Mouse (Mus musculus): ENCODE measurements around the gene Slc9b2. TPM values are rescaled to one million over a fixed set of nuclear protein-coding genes. Genes with fewer than 3 reads are reported as not detected.

The Slc9b2 gene
- polyA plus RNA-seq, 1 experiment from 2014 or later = 1.9 TPM

GRCm38 (mm10) chr3:135377445-135377844, 69.9 kb downstream of the Slc9b2 start:
- no peak overlapping the region for H3K4me3 ChIP-seq
- ATAC-seq (ENCODE audit: low read depth) = no peak
- no peak overlapping the region for H3K27ac ChIP-seq (replicated peaks)
- no peak overlapping the region for H3K4me2 ChIP-seq
- H3K9ac ChIP-seq = no peak overlapping the region
- WGBS = 79% methylated on average over 10 of the region's 10 CpGs
- no peaks in the 10 kb centered on the region for H3K9me3 ChIP-seq
- no peaks in the 10 kb centered on the region for H3K4me1 ChIP-seq (replicated peaks)
- H3K36me3 ChIP-seq = no peaks in the 10 kb centered on the region
- no peaks in the 10 kb centered on the region for H3K27me3 ChIP-seq

DNA sequence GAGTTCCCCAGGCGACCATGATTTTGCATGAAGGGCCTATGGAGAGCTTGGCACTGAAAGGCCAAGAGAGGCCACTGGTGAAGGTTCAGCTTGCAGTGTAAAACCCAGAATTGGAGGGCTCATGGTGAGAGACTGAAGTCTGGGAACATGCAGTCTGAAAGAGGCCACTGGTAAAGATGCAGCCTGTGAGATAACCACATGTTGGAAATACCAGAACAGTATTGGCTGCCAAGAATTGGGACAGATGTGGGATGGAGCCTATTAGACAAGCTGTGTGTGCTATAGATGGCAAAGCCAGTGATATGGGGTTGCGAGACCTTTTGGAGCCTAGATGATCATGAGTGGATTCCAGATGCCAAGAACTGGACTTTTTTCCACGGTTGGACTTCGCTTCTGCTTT, 72.4 kb downstream of the Slc9b2 start:
- Histone ChIP-seq H3K4me1 (replicated peaks) (no peaks in the 10 kb centered on the region), H3K9me3 (no peaks in the 10 kb centered on the region), H3K4me2 (no peak overlapping the region), H3K27me3 (no peaks in the 10 kb centered on the region), H3K9ac (no peak overlapping the region), H3K36me3 (no peaks in the 10 kb centered on the region), H3K27ac (replicated peaks) (no peak overlapping the region), H3K4me3 (no peak overlapping the region)
- ATAC-seq (ENCODE audit: low read depth) = no peak
- WGBS = 95% methylated on average over 4 of the region's 4 CpGs

GRCm38 (mm10) chr3:135393186-135393585, 85.7 kb downstream of the Slc9b2 start:
- 80% methylated on average over 6 of the region's 6 CpGs for WGBS
- H3K9me3 ChIP-seq = no peaks in the 10 kb centered on the region
- H3K36me3 ChIP-seq = no peaks in the 10 kb centered on the region
- H3K4me3 ChIP-seq = no peak overlapping the region
- no peak overlapping the region for H3K9ac ChIP-seq
- no peak for ATAC-seq (ENCODE audit: low read depth)
- no peaks in the 10 kb centered on the region for H3K4me1 ChIP-seq (replicated peaks)
- no peaks in the 10 kb centered on the region for H3K27me3 ChIP-seq
- H3K4me2 ChIP-seq = no peak overlapping the region
- H3K27ac ChIP-seq (replicated peaks) = no peak overlapping the region

Other genes with a start within 250 kb of the Slc9b2 start
- 5.4 and 7.4 TPM in 2 replicates for gene Cenpe, start 95.2 kb upstream of the Slc9b2 start, polyA plus RNA-seq (2015; fragmentation: Nextera tagmentation; extraction: Ambion mirVana)
- gene Bdh2, start 26.5 kb upstream of the Slc9b2 start, polyA plus RNA-seq (2015; fragmentation: Nextera tagmentation; extraction: Ambion mirVana) = 3.5 and 4.2 TPM in 2 replicates
- gene Slc9b1, start 40.3 kb downstream of the Slc9b2 start, polyA plus RNA-seq (2015; fragmentation: Nextera tagmentation; extraction: Ambion mirVana) = not detected in 2 replicates
- 70.2 and 74.2 TPM in 2 replicates for gene Cisd2, start 116.2 kb downstream of the Slc9b2 start, polyA plus RNA-seq (2015; fragmentation: Nextera tagmentation; extraction: Ambion mirVana)
- gene Ube2d3, start 130.4 kb downstream of the Slc9b2 start, polyA plus RNA-seq (2015; fragmentation: Nextera tagmentation; extraction: Ambion mirVana) = 425 and 477 TPM in 2 replicates
- gene Manba, start 177.9 kb downstream of the Slc9b2 start, polyA plus RNA-seq (2015; fragmentation: Nextera tagmentation; extraction: Ambion mirVana) = 4.6 and 5.9 TPM in 2 replicates